Mouse (Mus musculus) limb, embryonic 14.5 days (tissue): ENCODE measurements around the gene Nt5m. TPM values are rescaled to one million over a fixed set of nuclear protein-coding genes. Genes with fewer than 3 reads are reported as not detected.

Experiments
- ATAC-seq: fragments of 200-750 bp; cut with Nextera tagmentation; 2 replicates; pipeline ENCODE4 v1.8.0; 2017; ENCODE audit warnings: low read depth, moderate number of reproducible peaks, moderate TSS enrichment; ENCODE audit not compliant: low FRiP score
- DNase-seq: peaks from one replicate; pipeline ENCODE4 v3.0.0-alpha.2; 2015; ENCODE audit warnings: low spot score
- H3K27ac ChIP-seq: fragments of 300-500 bp; sonication (generic); replicated peaks from 2 replicates; pipeline ENCODE4 v1.5.1; 2014; ENCODE audit warnings: low read depth, mild to moderate bottlenecking, low read length, moderate library complexity, mixed read lengths
- H3K27me3 ChIP-seq: fragments of 300-500 bp; sonication (generic); 2 replicates; pipeline ENCODE4 v1.6.1; 2014; ENCODE audit warnings: low read length, mixed read lengths; ENCODE audit not compliant: control insufficient read depth, insufficient read depth
- H3K36me3 ChIP-seq: fragments of 300-500 bp; sonication (generic); 2 replicates; pipeline ENCODE4 v1.6.1; 2014; ENCODE audit warnings: mild to moderate bottlenecking, low read length, moderate library complexity, mixed read lengths; ENCODE audit not compliant: control insufficient read depth, insufficient read depth
- H3K4me1 ChIP-seq: fragments of 300-500 bp; sonication (generic); 2 replicates; pipeline ENCODE4 v1.6.1; 2014; ENCODE audit warnings: antibody characterized with exemption, low read length, mixed read lengths; ENCODE audit not compliant: control insufficient read depth, insufficient read depth
- H3K4me2 ChIP-seq: fragments of 300-500 bp; sonication (generic); replicated peaks from 2 replicates; pipeline ENCODE4 v1.6.1; 2014; ENCODE audit warnings: low read depth, mild to moderate bottlenecking, low read length, moderate library complexity; ENCODE audit not compliant: severe bottlenecking
- H3K4me3 ChIP-seq: fragments of 300-500 bp; sonication (generic); replicated peaks from 2 replicates; pipeline ENCODE4 v1.5.1; 2014; ENCODE audit warnings: low read length
- H3K9ac ChIP-seq: fragments of 300-500 bp; sonication (generic); 2 replicates; pipeline ENCODE4 v1.6.1; 2014; ENCODE audit warnings: mild to moderate bottlenecking, low read depth, low read length, moderate library complexity; ENCODE audit not compliant: severe bottlenecking
- H3K9me3 ChIP-seq: fragments of 300-500 bp; sonication (generic); 2 replicates; pipeline ENCODE4 v1.6.1; 2016; ENCODE audit warnings: low read length; ENCODE audit not compliant: control insufficient read depth
- POLR2A ChIP-seq: fragments of 200-500 bp; IDR thresholded peaks from 2 replicates; pipeline ENCODE4 v1.8.0; 2012; ENCODE audit warnings: inconsistent platforms, mild to moderate bottlenecking, moderate library complexity, borderline replicate concordance; ENCODE audit not compliant: insufficient read depth, insufficient read length; ENCODE audit errors: extremely low read depth
- WGBS: fragments of 180-500 bp; shearing (Covaris S2); extraction: QIAGEN DNeasy Blood & Tissue Kit; methylation state at CpG from one replicate; pipeline ENCODE4 v1.1.7; 2014; 5-methylcytosine and 5-hydroxymethylcytosine counted together
- polyA plus RNA-seq, 2 experiments: library from polyadenylated mRNA; depleted of rRNA in 1 of 2; stranded (reverse) in 1 of 2; unstranded in 1 of 2; fragments of >200 nt; fragmentation: Nextera tagmentation in 1 of 2; extraction: Ambion mirVana in 1 of 2; gene quantifications; 2 replicates each; pipeline versions ENCODE4 v1.2.1 to v1.2.3; 2012 to 2014

Nt5m gene
- polyA plus RNA-seq (2012; rRNA removed): 39.7 and 47.3 TPM in 2 replicates
- polyA plus RNA-seq (2014; fragmentation: Nextera tagmentation; extraction: Ambion mirVana): 41.9 and 43.1 TPM in 2 replicates

GRCm38 (mm10) chr11:59839008-59839458 is at the start of gene Nt5m:
Nt5m (plus strand) TSS chr11:59839447.
- H3K4me3 ChIP-seq: peak within 1 kb of the TSS; percentile 90
- H3K9me3 ChIP-seq: no peaks in the 10 kb centered on the region
- peak; percentile 97 for ATAC-seq
- WGBS: 0% methylated on average over 22 of the region's 24 CpGs
- H3K4me1 ChIP-seq: peaks cover 16% of the 10 kb centered on the region
- peak within 1 kb of the TSS; percentile 96 for H3K27ac ChIP-seq
- H3K9ac ChIP-seq: peak within 1 kb of the TSS; percentile 96
- H3K4me2 ChIP-seq: peak within 1 kb of the TSS; percentile 59
- DNase-seq: peak; percentile 97
- no peak for TF ChIP-seq POLR2A
- H3K27me3 ChIP-seq: no peaks in the 10 kb centered on the region
- H3K36me3 ChIP-seq: peaks cover 29% of the 10 kb centered on the region

- H3K4me3 ChIP-seq: no peak overlapping the region
- no peak for DNase-seq
- peaks cover 74% of the 10 kb centered on the region for H3K36me3 ChIP-seq
- no peak overlapping the region for H3K27ac ChIP-seq
- no peak for ATAC-seq
- no peaks in the 10 kb centered on the region for H3K9me3 ChIP-seq
- H3K27me3 ChIP-seq: no peaks in the 10 kb centered on the region
- WGBS: 90% methylated on average over 6 of the region's 6 CpGs
- no peaks in the 10 kb centered on the region for H3K4me1 ChIP-seq
- H3K9ac ChIP-seq: no peak overlapping the region
- no peak for TF ChIP-seq POLR2A
- no peak overlapping the region for H3K4me2 ChIP-seq
Observed at GRCm38 (mm10) chr11:59793390-59793789, 45.9 kb upstream of the Nt5m start.

GRCm38 (mm10) chr11:59800412-59800811 is 38.8 kb upstream of the Nt5m start:
- Histone ChIP-seq H3K27me3 (no peaks in the 10 kb centered on the region), H3K4me3 (no peak overlapping the region), H3K9me3 (no peaks in the 10 kb centered on the region), H3K4me2 (no peak overlapping the region), H3K9ac (no peak overlapping the region), H3K27ac (no peak overlapping the region), H3K4me1 (no peaks in the 10 kb centered on the region), H3K36me3 (peaks cover 97% of the 10 kb centered on the region)
- no peak for TF ChIP-seq POLR2A
- DNase-seq (no peak), ATAC-seq (no peak)
- 95% methylated on average over 10 of the region's 10 CpGs for WGBS

GRCm38 (mm10) chr11:59801881-59802280 is 37.4 kb upstream of the Nt5m start:
- Histone ChIP-seq H3K9ac (no peak overlapping the region), H3K4me3 (no peak overlapping the region), H3K27me3 (no peaks in the 10 kb centered on the region), H3K27ac (no peak overlapping the region), H3K36me3 (peaks cover 99% of the 10 kb centered on the region), H3K9me3 (no peaks in the 10 kb centered on the region), H3K4me2 (no peak overlapping the region), H3K4me1 (no peaks in the 10 kb centered on the region)
- DNase-seq (no peak), ATAC-seq (no peak)
- no peak for TF ChIP-seq POLR2A
- WGBS: 92% methylated on average over 8 of the region's 8 CpGs

DNA sequence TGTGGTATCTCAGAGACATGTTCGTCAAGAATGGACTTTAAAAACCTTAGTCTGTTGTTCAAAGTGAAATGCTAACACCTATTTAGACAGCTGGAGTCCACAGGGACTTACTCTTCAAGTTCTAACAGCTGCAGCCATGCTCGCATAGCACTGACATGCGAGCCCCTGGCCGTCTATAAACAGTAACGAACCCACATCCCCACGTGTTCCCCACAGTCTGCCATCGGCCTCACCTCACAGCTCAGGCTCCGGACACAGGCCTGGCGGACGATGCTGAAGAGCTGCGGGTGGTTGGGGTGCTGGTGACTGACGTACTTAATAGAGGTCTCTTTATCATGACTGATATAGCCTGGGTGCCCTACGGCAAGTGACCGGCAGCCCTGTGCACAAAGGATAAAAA is 35.7 kb upstream of the Nt5m start:
- Histone ChIP-seq H3K9ac (no peak overlapping the region), H3K4me3 (no peak overlapping the region), H3K9me3 (no peaks in the 10 kb centered on the region), H3K27ac (no peak overlapping the region), H3K4me1 (peaks cover 2% of the 10 kb centered on the region; the same call in 1 of the 2 replicates), H3K27me3 (no peaks in the 10 kb centered on the region), H3K4me2 (no peak overlapping the region), H3K36me3 (peaks cover 94% of the 10 kb centered on the region)
- ATAC-seq (0 out of 2 replicates have a peak, but pooled peaks have one; percentile 18), DNase-seq (no peak)
- TF ChIP-seq POLR2A: no peak
- 65% methylated on average over 14 of the region's 14 CpGs for WGBS
